Mouse (Mus musculus) liver, embryonic 15.5 days (tissue): Measurements from ENCODE around the gene Acot2. TPM values are rescaled to one million over a fixed set of nuclear protein-coding genes. Genes with fewer than 3 reads are reported as not detected.
"Not testable (repeated sequence)": the region's sequence is repeated elsewhere in the genome, so short reads cannot be mapped to it uniquely, and the experiment has no call there.

Source experiments
- ATAC-seq: fragments of 200-750 bp; cut with Nextera tagmentation; 2 replicates; pipeline ENCODE4 v1.8.0; 2017; ENCODE audit warnings: moderate number of reproducible peaks, mild to moderate bottlenecking, moderate library complexity; ENCODE audit not compliant: insufficient read depth
- H3K27ac ChIP-seq: fragments of 300-500 bp; sonication (generic); replicated peaks from 2 replicates; pipeline ENCODE4 v1.5.1; 2015; ENCODE audit warnings: mild to moderate bottlenecking, inconsistent platforms
- H3K27me3 ChIP-seq: fragments of 300-500 bp; sonication (generic); 2 replicates; pipeline ENCODE4 v1.6.1; 2015; ENCODE audit warnings: mild to moderate bottlenecking, inconsistent platforms
- H3K36me3 ChIP-seq: fragments of 300-500 bp; sonication (generic); replicated peaks from 2 replicates; pipeline ENCODE4 v1.6.1; 2015; ENCODE audit warnings: moderate library complexity, mild to moderate bottlenecking, inconsistent platforms
- H3K4me1 ChIP-seq: fragments of 300-500 bp; sonication (generic); replicated peaks from 2 replicates; pipeline ENCODE4 v1.6.1; 2015; ENCODE audit warnings: inconsistent platforms
- H3K4me2 ChIP-seq: fragments of 300-500 bp; sonication (generic); 2 replicates; pipeline ENCODE4 v1.6.1; 2015; ENCODE audit warnings: moderate library complexity, mild to moderate bottlenecking, inconsistent platforms
- H3K4me3 ChIP-seq: fragments of 300-500 bp; sonication (generic); replicated peaks from 2 replicates; pipeline ENCODE4 v1.5.1; 2015; ENCODE audit warnings: mild to moderate bottlenecking, inconsistent platforms
- H3K9ac ChIP-seq: fragments of 300-500 bp; sonication (generic); 2 replicates; pipeline ENCODE4 v1.6.1; 2015; ENCODE audit warnings: moderate library complexity, mild to moderate bottlenecking, inconsistent platforms
- H3K9me3 ChIP-seq: fragments of 300-500 bp; sonication (generic); replicated peaks from 2 replicates; pipeline ENCODE4 v1.6.1; 2016; ENCODE audit warnings: inconsistent platforms
- WGBS: fragments of 180-500 bp; shearing (Covaris S2); methylation state at CpG from one replicate; pipeline ENCODE4 v1.1.7; 2015; ENCODE audit warnings: mixed read lengths; ENCODE audit not compliant: insufficient replicate concordance; 5-methylcytosine and 5-hydroxymethylcytosine counted together
- polyA plus RNA-seq: library from polyadenylated mRNA; unstranded; fragments of >200 nt; fragmentation: Nextera tagmentation; extraction: Ambion mirVana; gene quantifications from 2 replicates; pipeline ENCODE4 v1.2.1, GENCODE M21; 2015

Acot2 gene
- polyA plus RNA-seq, 1 experiment from 2014 or later, result 12.4 TPM

DNA sequence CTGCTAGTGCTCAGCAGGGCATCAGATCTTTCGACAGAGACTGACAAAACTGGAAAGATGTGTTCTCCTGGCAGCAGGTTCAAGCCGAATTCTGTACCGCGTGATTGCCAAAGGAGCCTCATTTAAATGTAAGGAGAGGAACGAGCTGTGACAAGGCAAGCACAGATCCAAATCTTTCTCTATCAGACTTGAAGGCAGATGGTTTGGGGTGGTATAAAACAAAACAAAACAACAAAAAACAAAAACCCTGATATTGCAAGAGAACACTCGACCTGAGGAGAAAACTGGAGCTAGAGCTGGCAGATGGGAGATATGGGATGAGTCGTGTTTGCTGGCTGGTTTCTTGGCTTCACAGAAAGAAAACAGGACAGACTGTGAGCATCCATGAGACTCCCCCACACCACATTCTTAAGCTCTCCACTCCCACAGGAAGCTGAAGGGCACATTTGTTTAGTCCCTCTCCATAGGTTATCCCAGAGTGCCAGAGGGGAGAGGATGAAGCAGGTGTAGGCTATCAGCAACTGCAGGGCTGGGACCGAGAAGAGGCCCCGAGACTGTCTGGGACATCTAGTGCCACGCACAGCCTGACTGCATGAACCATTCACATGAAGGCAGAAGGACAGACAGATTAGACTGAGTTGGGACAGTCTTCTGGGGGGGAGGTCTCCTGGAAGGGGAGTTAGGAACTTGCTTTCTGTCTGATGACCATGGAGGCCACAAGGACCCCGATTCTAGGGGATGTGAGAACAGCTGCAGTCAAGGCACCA lies 10.9 kb downstream of the Acot2 start:
- Histone ChIP-seq H3K4me1 (peaks cover 4% of the 10 kb centered on the region; the same call in 1 of the 2 replicates), H3K9ac (no peak overlapping the region), H3K4me3 (no peak overlapping the region), H3K27me3 (no peaks in the 10 kb centered on the region), H3K27ac (no peak overlapping the region), H3K9me3 (no peaks in the 10 kb centered on the region), H3K4me2 (no peak overlapping the region), H3K36me3 (no peaks in the 10 kb centered on the region)
- ATAC-seq, result no peak; the same call in 1 of the 2 replicates
- 49% methylated on average over 11 of the region's 11 CpGs for WGBS

DNA sequence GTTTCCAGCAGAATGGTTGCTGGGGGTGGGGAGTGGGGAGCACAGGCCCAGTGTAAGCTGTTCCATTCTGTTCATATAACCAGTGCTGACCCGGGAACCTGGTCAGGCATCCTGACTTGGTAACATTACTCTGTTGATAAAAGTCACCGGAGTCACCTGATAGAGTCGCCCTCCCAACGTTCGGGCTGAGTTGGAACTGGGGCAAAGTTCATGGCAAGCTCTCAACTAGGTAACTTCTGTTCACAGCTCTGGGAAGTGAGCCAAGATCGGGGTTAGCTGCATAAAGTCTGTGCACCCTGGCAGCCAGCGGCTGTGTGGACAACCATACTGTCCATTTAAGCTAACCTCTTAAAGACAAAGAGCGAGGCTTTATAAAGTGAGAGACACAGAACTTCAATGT lies 11.6 kb downstream of the Acot2 start:
- ATAC-seq, result peak; percentile 77
- not testable (repeated sequence) for H3K27ac ChIP-seq, H3K9ac ChIP-seq, H3K9me3 ChIP-seq, H3K36me3 ChIP-seq, H3K4me2 ChIP-seq, H3K27me3 ChIP-seq, H3K4me1 ChIP-seq, H3K4me3 ChIP-seq
- WGBS, result 56% methylated on average over 8 of the region's 8 CpGs

DNA sequence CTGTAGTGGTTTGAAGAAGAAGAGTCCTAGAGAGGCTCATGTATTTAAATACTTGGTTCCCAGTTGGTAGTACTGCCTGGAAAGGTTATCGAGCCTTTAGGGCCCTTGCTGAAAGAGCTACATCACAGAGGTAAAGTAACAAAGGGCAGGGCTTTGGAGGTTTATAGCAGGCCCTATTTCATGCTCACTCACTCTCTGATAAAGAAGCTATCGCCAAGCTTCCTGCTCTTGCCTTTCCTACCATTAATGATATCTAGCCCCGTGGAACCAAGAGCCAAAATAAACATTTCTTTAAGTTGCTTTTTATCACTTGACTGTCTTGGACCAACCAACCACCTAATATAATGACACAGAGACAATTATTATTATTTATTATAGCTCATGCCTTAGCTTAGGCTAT lies 12.8 kb downstream of the Acot2 start:
- H3K36me3 ChIP-seq, result no peaks in the 10 kb centered on the region
- WGBS, result 55% methylated on average over 3 of the region's 3 CpGs
- H3K27me3 ChIP-seq, result no peaks in the 10 kb centered on the region
- no peak overlapping the region for H3K4me2 ChIP-seq
- H3K4me3 ChIP-seq, result no peak overlapping the region
- H3K9ac ChIP-seq, result no peak overlapping the region
- no peak overlapping the region for H3K27ac ChIP-seq
- ATAC-seq, result no peak
- no peaks in the 10 kb centered on the region for H3K9me3 ChIP-seq
- peaks cover 4% of the 10 kb centered on the region; the same call in 1 of the 2 replicates for H3K4me1 ChIP-seq

DNA sequence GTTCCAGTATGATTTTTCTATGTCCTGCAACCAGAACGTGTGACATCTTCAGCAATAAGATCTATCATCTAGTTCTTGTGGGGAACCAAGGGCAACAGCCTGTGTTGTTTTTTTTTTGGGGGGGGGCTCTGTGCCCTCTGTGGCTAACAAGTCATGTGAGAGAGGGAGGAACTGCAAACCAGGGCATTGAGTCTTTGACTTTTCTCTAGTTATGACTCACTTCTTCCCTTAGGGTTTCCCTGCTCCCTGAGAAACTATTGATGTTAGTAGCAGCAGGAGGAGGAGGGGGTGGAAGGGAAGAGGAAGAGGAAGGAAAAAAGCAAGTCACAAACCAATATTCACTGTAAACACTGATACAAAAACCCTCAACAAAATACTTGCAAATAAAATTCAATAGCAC lies 16.2 kb downstream of the Acot2 start:
- H3K36me3 ChIP-seq, result no peaks in the 10 kb centered on the region
- H3K4me2 ChIP-seq, result no peak overlapping the region
- WGBS, result 56% methylated on average over 1 of the region's 1 CpGs
- H3K9ac ChIP-seq, result no peak overlapping the region
- H3K27me3 ChIP-seq, result peaks cover 7% of the 10 kb centered on the region
- H3K4me1 ChIP-seq, result peaks cover 7% of the 10 kb centered on the region
- no peaks in the 10 kb centered on the region for H3K9me3 ChIP-seq
- H3K27ac ChIP-seq, result no peak overlapping the region
- ATAC-seq, result no peak
- H3K4me3 ChIP-seq, result no peak overlapping the region

DNA sequence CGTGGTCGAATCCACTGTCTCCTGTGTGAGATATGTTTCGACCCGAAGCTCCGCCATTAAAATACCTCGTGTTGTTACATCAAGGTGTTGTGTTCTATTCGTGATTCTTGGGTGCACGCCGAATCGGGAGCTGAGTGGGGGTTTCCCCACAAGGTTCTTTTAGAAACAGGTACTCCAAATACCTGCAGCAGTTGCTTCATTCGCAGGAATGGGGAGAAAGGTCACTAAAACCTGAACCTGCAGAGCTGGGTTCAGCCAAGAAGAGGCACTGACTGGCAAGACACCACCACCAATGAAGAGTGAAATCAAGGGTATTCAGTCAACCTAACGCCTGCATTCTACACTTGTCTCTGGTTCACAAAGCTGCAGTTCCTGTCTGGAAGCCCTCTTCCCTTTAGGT lies 20.6 kb downstream of the Acot2 start:
- ATAC-seq, result no peak

DNA sequence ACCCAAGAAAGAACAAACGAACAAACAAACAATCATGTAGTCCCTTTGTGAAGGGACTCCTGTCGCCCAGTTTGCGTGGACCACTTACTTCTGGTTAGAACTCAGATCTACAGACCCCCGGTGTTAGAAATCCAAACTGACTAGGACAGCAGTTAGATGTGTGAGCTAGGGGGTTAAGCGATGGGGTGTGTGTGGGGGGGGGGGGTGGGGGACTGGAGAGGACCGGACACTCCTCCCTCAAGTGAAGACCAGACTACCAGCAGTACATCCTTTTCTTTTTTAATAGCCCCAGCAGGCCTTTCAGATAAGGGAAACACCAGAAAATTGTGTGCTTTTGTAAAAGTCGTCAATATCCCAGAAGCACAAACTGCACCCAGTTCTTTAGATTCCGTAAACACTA lies 21.1 kb downstream of the Acot2 start:
- Histone ChIP-seq H3K9ac (no peak overlapping the region), H3K27ac (no peak overlapping the region), H3K9me3 (no peaks in the 10 kb centered on the region), H3K4me2 (peak overlapping the region; percentile 53; the same call in 1 of the 2 replicates), H3K4me3 (no peak overlapping the region), H3K4me1 (peaks cover 11% of the 10 kb centered on the region), H3K36me3 (no peaks in the 10 kb centered on the region), H3K27me3 (peaks cover 32% of the 10 kb centered on the region)
- WGBS, result 46% methylated on average over 8 of the region's 8 CpGs
- ATAC-seq, result no peak

More for the DNA sequence above, 20.6 kb downstream of the Acot2 start:
- no peak overlapping the region for H3K4me2 ChIP-seq
- H3K27ac ChIP-seq, result no peak overlapping the region
- H3K27me3 ChIP-seq, result peaks cover 32% of the 10 kb centered on the region
- H3K9me3 ChIP-seq, result no peaks in the 10 kb centered on the region
- H3K9ac ChIP-seq, result no peak overlapping the region
- no peaks in the 10 kb centered on the region for H3K36me3 ChIP-seq
- H3K4me1 ChIP-seq, result peaks cover 11% of the 10 kb centered on the region
- no peak overlapping the region for H3K4me3 ChIP-seq
- 68% methylated on average over 12 of the region's 12 CpGs for WGBS

DNA sequence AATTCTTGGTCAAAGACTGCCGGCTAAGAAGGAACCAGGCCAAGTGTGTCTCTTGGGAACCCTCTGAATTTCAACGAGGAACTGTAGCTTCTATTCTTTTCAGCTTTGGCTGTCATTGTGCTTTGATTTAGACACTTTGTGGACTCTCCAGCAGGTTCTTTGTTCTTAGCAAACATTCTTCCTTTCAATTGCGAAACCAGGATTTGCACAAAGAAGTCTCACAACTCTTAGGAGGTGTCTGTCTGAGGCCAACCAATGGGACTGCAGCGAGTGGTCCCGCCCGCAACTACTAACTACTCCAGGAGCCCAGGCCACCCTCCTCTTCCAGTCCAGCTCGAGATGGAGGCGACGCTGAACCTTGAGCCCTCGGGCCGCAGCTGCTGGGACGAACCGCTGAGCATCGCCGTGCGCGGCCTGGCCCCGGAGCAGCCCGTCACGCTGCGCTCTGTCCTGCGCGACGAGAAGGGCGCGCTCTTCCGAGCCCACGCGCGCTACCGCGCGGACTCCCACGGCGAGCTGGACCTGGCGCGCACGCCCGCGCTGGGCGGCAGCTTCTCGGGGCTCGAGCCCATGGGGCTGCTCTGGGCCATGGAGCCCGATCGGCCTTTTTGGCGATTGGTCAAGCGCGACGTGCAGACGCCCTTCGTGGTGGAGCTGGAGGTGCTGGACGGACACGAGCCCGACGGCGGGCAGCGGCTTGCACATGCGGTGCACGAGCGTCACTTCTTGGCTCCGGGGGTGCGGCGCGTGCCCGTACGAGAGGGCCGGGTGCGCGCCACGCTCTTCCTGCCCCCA lies 21.7 kb downstream of the Acot2 start, which contains the start of gene Acot1:
Gene Acot1 (plus strand): TSS at position 320 of the 795 bp plus-strand sequence.
- H3K9ac ChIP-seq, H3K36me3 ChIP-seq, H3K9me3 ChIP-seq: not testable (repeated sequence)
- 2% methylated on average over 61 of the region's 70 CpGs for WGBS
- peaks cover 11% of the 10 kb centered on the region for H3K4me1 ChIP-seq
- H3K4me3 ChIP-seq, result peak within 1 kb of the TSS; percentile 44
- peak; percentile 74 for ATAC-seq
- H3K27ac ChIP-seq, result peak within 1 kb of the TSS; percentile 33; the same call in 1 of the 2 replicates
- H3K27me3 ChIP-seq, result peaks cover 32% of the 10 kb centered on the region
- peak within 1 kb of the TSS; percentile 53 for H3K4me2 ChIP-seq

DNA sequence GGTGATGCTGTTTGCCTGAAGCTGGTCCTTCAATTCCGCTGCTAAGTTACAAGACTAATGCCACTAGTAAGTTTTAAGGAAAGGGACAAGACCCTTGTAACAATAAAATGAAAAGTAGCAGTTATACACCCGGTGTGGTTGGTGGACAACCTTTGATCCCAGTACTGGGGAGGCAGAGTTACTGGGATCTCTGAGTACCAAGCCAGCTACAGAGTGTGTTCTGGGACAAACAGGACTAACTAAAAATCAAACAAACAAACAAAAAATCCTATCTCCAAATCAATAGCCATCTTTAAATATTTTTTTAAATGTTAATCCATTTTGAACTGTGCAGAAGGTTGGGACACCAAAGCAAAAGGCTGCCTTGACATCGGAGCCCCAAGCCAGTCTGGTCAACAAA lies 22.5 kb downstream of the Acot2 start:
- Histone ChIP-seq H3K4me1 (peaks cover 11% of the 10 kb centered on the region), H3K9me3 (no peaks in the 10 kb centered on the region), H3K4me3 (peak overlapping the region; percentile 44), H3K4me2 (peak overlapping the region; percentile 53), H3K9ac (no peak overlapping the region), H3K27ac (0 out of 2 replicates have a peak overlapping the region, but pooled peaks have one; percentile 33), H3K36me3 (no peaks in the 10 kb centered on the region), H3K27me3 (peaks cover 32% of the 10 kb centered on the region)
- no peak for ATAC-seq
- 49% methylated on average over 3 of the region's 3 CpGs for whole genome bisulfite sequencing

DNA sequence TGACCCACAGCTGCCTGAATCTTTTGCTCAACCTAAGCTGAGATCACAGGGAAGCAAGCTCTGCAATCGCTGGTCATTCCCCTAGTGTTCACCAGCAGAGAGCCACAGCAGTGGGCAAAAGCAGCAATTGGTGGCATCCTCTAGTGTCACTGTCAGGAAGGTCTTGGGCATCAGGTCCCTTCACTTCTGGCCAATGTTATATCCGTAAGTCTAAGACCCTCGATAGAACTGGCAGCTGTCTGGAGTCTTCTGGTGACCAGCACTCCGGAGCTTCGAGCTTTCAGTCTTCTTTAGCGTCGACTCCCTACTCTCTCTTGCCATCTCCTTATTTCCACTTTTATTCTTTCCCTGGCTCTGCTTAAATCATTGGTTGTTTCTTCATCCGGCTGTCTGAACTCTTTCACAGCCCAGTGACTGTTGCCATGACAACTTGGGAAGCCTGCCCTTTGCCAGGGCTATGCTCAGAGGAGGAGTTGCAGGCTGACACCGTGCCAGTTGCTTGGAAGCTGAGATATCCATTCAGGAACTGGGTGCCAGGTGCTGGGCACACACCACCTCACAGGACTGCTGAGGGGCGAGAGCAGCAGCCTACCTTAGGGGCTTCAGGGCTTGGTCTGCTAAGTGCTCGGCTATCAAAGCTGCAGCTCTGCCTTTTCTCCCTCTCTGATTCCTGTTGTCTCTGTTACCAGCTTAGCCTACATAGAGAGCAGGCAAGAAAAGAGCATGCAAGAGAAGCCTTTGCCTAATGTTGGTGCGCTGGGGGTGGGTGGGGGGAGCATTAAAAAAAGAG lies 23.8 kb downstream of the Acot2 start:
- Histone ChIP-seq H3K27me3 (peaks cover 32% of the 10 kb centered on the region), H3K4me1 (peaks cover 11% of the 10 kb centered on the region), H3K4me2 (peak overlapping the region; percentile 53), H3K27ac (no peak overlapping the region), H3K9ac (no peak overlapping the region), H3K9me3 (no peaks in the 10 kb centered on the region), H3K4me3 (no peak overlapping the region), H3K36me3 (no peaks in the 10 kb centered on the region)
- ATAC-seq, result no peak
- 59% methylated on average over 12 of the region's 12 CpGs for WGBS

DNA sequence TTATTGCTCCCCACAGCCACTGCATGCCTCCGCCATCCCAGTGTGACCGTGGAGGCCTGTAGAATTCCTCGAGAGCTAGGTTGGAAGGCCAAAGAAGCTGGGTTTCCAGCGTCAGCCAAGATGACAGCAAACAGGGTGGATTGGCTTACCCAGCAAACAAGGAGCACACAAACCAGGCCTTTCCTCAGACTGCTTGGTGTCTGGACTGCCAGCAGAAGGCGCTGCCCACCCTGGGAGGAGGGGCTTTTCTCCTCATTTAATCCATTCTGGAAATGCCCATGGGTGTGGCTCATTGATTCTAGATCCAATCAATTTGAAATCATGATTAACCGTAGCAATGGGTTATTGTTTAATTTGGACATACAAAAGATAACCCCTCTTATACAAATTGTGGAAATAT lies 25.5 kb downstream of the Acot2 start:
- ATAC-seq, result no peak
- whole genome bisulfite sequencing, result 68% methylated on average over 6 of the region's 6 CpGs
- no peaks in the 10 kb centered on the region for H3K36me3 ChIP-seq

DNA sequence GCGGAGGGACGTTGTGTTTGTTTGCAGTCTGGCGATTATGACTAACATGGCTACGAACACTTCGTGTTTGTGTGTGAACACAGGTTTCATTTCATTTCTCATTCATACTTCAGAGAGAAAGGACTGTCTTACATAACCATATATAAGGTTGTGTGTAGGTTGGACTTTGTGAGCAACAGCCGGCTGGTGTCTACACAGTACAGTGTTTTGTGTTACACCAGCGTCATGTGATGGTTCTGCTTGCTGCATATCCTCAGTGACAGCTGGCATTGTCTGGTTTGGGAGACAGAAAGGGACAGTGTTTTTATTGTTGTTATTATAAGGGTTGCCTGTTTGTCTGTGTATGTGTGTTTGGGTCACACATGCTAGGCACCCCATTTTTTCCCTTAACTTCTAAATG lies 26.0 kb downstream of the Acot2 start:
- Histone ChIP-seq H3K4me3 (no peak overlapping the region), H3K4me2 (no peak overlapping the region), H3K9ac (no peak overlapping the region), H3K4me1 (peaks cover 6% of the 10 kb centered on the region), H3K36me3 (no peaks in the 10 kb centered on the region), H3K27me3 (peaks cover 27% of the 10 kb centered on the region), H3K27ac (no peak overlapping the region), H3K9me3 (no peaks in the 10 kb centered on the region)
- 72% methylated on average over 7 of the region's 7 CpGs for WGBS
- ATAC-seq, result no peak

More for the DNA sequence above, 25.5 kb downstream of the Acot2 start:
- Histone ChIP-seq H3K27me3 (peaks cover 32% of the 10 kb centered on the region), H3K27ac (no peak overlapping the region), H3K9me3 (no peaks in the 10 kb centered on the region), H3K4me2 (no peak overlapping the region), H3K4me1 (peaks cover 11% of the 10 kb centered on the region), H3K9ac (no peak overlapping the region), H3K4me3 (no peak overlapping the region)
